8 mouse cellular contexts compared by ENCODE assay signal in genomic region chr11:51854981-51855817, GRCm38 (mm10). TPM values are rescaled to one million over a fixed set of nuclear protein-coding genes. Genes with fewer than 3 reads are reported as not detected.
DNase-seq lines count a peak whose midpoint lies in the region; ATAC-seq and TF ChIP-seq lines count a peak whose summit lies in the region.

No protein-coding gene starts in this region.

- H3K27ac ChIP-seq in hindbrain, postnatal 0 days, result peak overlapping the region; percentile 88

- H3K36me3 ChIP-seq in hindbrain, postnatal 0 days (ENCODE audit: insufficient read depth, low read length), result no peaks in the 10 kb centered on the region
- no peaks in the 10 kb centered on the region for H3K36me3 ChIP-seq in megakaryocyte, embryonic 14.5 days (replicated peaks; ENCODE audit: low read length)

- intact Hi-C loops in left cerebral cortex, postnatal 14 days (cut with DNase I), result loop anchor here (1.0 to 2.0 kb wide), 2 partner anchors 36 to 112 kb away; partner anchors contain the start of gene Cdkn2aipnl

- 3% methylated on average over 36 of the region's 42 CpGs for WGBS in hindbrain, postnatal 0 days

- H3K4me3 ChIP-seq in hindbrain, postnatal 0 days (ENCODE audit: low read length), result peak overlapping the region; percentile 73
- peak overlapping the region; percentile 97 for H3K4me3 ChIP-seq in megakaryocyte, embryonic 14.5 days (replicated peaks)

- H3K9me3 ChIP-seq in hindbrain, postnatal 0 days (ENCODE audit: low read length), result no peaks in the 10 kb centered on the region
- no peaks in the 10 kb centered on the region for H3K9me3 ChIP-seq in megakaryocyte, embryonic 14.5 days

- peak overlapping the region; percentile 98 for H3K4me2 ChIP-seq in hindbrain, postnatal 0 days (ENCODE audit: low read depth, low read length)

- peak; percentile 49 for TF ChIP-seq CTCF in hindbrain, postnatal 0 days (IDR thresholded peaks at IDR 0.05; ENCODE audit: low read depth)

- peak; percentile 87 for DNase-seq in WW6 (ENCODE audit: low read depth, low spot score)
- DNase-seq in cerebellum, postnatal 4 days (ENCODE audit: low spot score in 2 of 2), result peak; percentile 76 to 81
- DNase-seq in gastrocnemius, adult 18-20 months (ENCODE audit: low spot score), result peak; percentile 48
- DNase-seq in hindbrain, postnatal 0 days (ENCODE audit: low spot score), result peak; percentile 93
- peak; percentile 34 to 68 for DNase-seq in left cerebral cortex, postnatal 14 days (ENCODE audit: low spot score in 2 of 2)
- DNase-seq in right cerebral cortex, adult 2 months (ENCODE audit: low spot score in 2 of 2), result peak; percentile 21 to 59
- peak; percentile 72 for DNase-seq in urinary bladder, postnatal 25 days (ENCODE audit: low spot score)

- H3K4me1 ChIP-seq in hindbrain, postnatal 0 days (ENCODE audit: insufficient read depth, low read length), result 0 out of 2 replicates have a peak, but pooled peaks cover 4% of the 10 kb centered on the region
- peaks cover 29% of the 10 kb centered on the region for H3K4me1 ChIP-seq in megakaryocyte, embryonic 14.5 days

- H3K9ac ChIP-seq in hindbrain, postnatal 0 days (replicated peaks; ENCODE audit: low read length), result peak overlapping the region; percentile 83

- peak; percentile 74 for ATAC-seq in hindbrain, postnatal 0 days

- H3K27me3 ChIP-seq in hindbrain, postnatal 0 days (ENCODE audit: insufficient read depth, low read length), result no peaks in the 10 kb centered on the region
- peaks cover 23% of the 10 kb centered on the region for H3K27me3 ChIP-seq in megakaryocyte, embryonic 14.5 days (replicated peaks)

RNA-seq across cellular contexts. Expression of gene Jade2, which starts 2.3 kb away (rescaled TPM):
- total RNA-seq in gastrocnemius, adult 18-20 months (2021), result 1 to 10 TPM; 6.5 to 9.4 TPM
- 3.1 and 4.3 TPM in 2 replicates for total RNA-seq in hindbrain, postnatal 0 days (2014; rRNA removed)
- polyA plus RNA-seq in hindbrain, postnatal 0 days (2015; fragmentation: Nextera tagmentation; extraction: Ambion mirVana), result 1.1 and 1.2 TPM in 2 replicates
- total RNA-seq in left cerebral cortex, postnatal 14 days (2021), result 10 to 100 TPM; 12.3 to 13.4 TPM
- 0.26 and 3.6 TPM in 2 replicates for polyA plus RNA-seq in megakaryocyte, embryonic 14.5 days (2012; ENCODE audit: insufficient read depth, low replicate concordance)

Comparison
In these comparisons a context has a peak if more than half of its experiments do, and no peak if none do; other contexts are left out.
1. Peak in every context shown above with its lines: DNase-seq, ATAC-seq, H3K4me3 ChIP-seq and H3K27ac ChIP-seq.
2. DNase-seq: peak in every context shown above with its lines; median percentile 93 in hindbrain, postnatal 0 days; 87 in WW6; 78 in cerebellum, postnatal 4 days; 72 in urinary bladder, postnatal 25 days; 51 in left cerebral cortex, postnatal 14 days; 48 in gastrocnemius, adult 18-20 months; 40 in right cerebral cortex, adult 2 months.